Mouse (Mus musculus): ENCODE data around the gene Lhfp. TPM values are rescaled to one million over a fixed set of nuclear protein-coding genes. Genes with fewer than 3 reads are reported as not detected.

Lhfp gene
- polyA plus RNA-seq, 1 experiment = 12.1 TPM

DNA sequence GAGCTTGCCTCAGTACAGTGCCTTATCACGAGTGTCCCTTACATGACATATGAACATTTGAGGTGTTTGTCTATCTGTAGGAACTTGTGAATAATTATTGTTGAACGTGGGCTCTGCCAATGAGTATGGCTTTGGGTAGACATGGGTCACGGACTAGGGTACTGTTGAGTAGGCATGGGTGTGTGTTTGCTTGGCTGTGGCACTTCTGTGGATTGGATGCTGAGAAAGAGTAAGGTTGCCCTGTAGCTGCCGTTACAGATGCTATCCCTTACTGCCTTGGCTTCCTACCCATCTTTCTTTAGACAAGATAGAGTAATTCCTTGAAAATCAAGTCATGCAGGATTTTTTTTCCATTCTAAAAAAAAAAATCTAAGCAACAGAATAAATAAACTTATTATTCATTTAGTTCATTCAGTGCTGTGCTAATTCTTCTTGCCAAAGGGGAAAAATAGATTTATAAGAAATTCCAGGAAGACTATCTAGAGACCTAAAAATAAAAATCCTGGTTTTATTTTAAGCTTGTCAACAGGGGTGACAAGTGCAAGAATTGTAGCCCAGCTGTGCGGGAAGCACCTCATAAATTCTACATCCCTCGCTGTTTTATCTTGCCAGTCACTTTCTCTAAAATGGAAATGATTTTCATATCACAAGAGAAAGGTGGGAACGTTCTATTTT is 45.3 kb downstream of the Lhfp start:
- Histone ChIP-seq H3K27ac (ENCODE audit: insufficient read depth, low read length) (no peak overlapping the region), H3K9ac (ENCODE audit: low read depth, poor library complexity, severe bottlenecking) (no peak overlapping the region), H3K27me3 (ENCODE audit: control insufficient read depth, insufficient read depth, low read length, poor library complexity, severe bottlenecking) (no peaks in the 10 kb centered on the region), H3K4me1 (ENCODE audit: control insufficient read depth, insufficient read depth, low read length) (no peaks in the 10 kb centered on the region), H3K4me3 (ENCODE audit: low read depth, low read length) (no peak overlapping the region), H3K9me3 (replicated peaks; ENCODE audit: control insufficient read depth, insufficient read depth, low read length, poor library complexity, severe bottlenecking) (no peaks in the 10 kb centered on the region), H3K36me3 (ENCODE audit: control insufficient read depth, insufficient read depth, low read length, poor library complexity, severe bottlenecking) (no peaks in the 10 kb centered on the region)
- TF ChIP-seq EP300 (IDR thresholded peaks at IDR 0.05; ENCODE audit: insufficient read depth, low read depth, low read length) (no peak), CTCF (IDR thresholded peaks at IDR 0.05; ENCODE audit: low read depth, low read length) (no peak)

GRCm38 (mm10) chr3:53087156-53087805 is 46.0 kb downstream of the Lhfp start:
- no peaks in the 10 kb centered on the region for H3K36me3 ChIP-seq (ENCODE audit: control insufficient read depth, insufficient read depth, low read length, poor library complexity, severe bottlenecking)
- no peaks in the 10 kb centered on the region for H3K27me3 ChIP-seq (ENCODE audit: control insufficient read depth, insufficient read depth, low read length, poor library complexity, severe bottlenecking)
- no peak overlapping the region for H3K4me3 ChIP-seq (ENCODE audit: low read depth, low read length)
- H3K9ac ChIP-seq (ENCODE audit: low read depth, poor library complexity, severe bottlenecking) = no peak overlapping the region
- TF ChIP-seq EP300 (IDR thresholded peaks at IDR 0.05; ENCODE audit: insufficient read depth, low read depth, low read length) = no peak
- TF ChIP-seq POLR2A (IDR thresholded peaks at IDR 0.05; ENCODE audit: insufficient read depth, low read length) = no peak
- no peak for TF ChIP-seq CTCF (IDR thresholded peaks at IDR 0.05; ENCODE audit: low read depth, low read length)
- H3K9me3 ChIP-seq (replicated peaks; ENCODE audit: control insufficient read depth, insufficient read depth, low read length, poor library complexity, severe bottlenecking) = no peaks in the 10 kb centered on the region
- H3K27ac ChIP-seq (ENCODE audit: insufficient read depth, low read length) = no peak overlapping the region
- no peaks in the 10 kb centered on the region for H3K4me1 ChIP-seq (ENCODE audit: control insufficient read depth, insufficient read depth, low read length)

- no peak overlapping the region for H3K27ac ChIP-seq (ENCODE audit: insufficient read depth, low read length)
- H3K4me1 ChIP-seq (ENCODE audit: control insufficient read depth, insufficient read depth, low read length) = no peaks in the 10 kb centered on the region
- no peaks in the 10 kb centered on the region for H3K27me3 ChIP-seq (ENCODE audit: control insufficient read depth, insufficient read depth, low read length, poor library complexity, severe bottlenecking)
- H3K4me3 ChIP-seq (ENCODE audit: low read depth, low read length) = no peak overlapping the region
- no peaks in the 10 kb centered on the region for H3K36me3 ChIP-seq (ENCODE audit: control insufficient read depth, insufficient read depth, low read length, poor library complexity, severe bottlenecking)
- H3K9me3 ChIP-seq (replicated peaks; ENCODE audit: control insufficient read depth, insufficient read depth, low read length, poor library complexity, severe bottlenecking) = no peaks in the 10 kb centered on the region
- no peak for TF ChIP-seq EP300 (IDR thresholded peaks at IDR 0.05; ENCODE audit: insufficient read depth, low read depth, low read length)
- TF ChIP-seq POLR2A (IDR thresholded peaks at IDR 0.05; ENCODE audit: insufficient read depth, low read length) = no peak
- no peak for TF ChIP-seq CTCF (IDR thresholded peaks at IDR 0.05; ENCODE audit: low read depth, low read length)
- H3K9ac ChIP-seq (ENCODE audit: low read depth, poor library complexity, severe bottlenecking) = no peak overlapping the region
Measured at GRCm38 (mm10) chr3:53089921-53090320, 48.6 kb downstream of the Lhfp start.

GRCm38 (mm10) chr3:53100210-53100609 is 58.9 kb downstream of the Lhfp start:
- Histone ChIP-seq H3K36me3 (ENCODE audit: control insufficient read depth, insufficient read depth, low read length, poor library complexity, severe bottlenecking) (no peaks in the 10 kb centered on the region), H3K9me3 (replicated peaks; ENCODE audit: control insufficient read depth, insufficient read depth, low read length, poor library complexity, severe bottlenecking) (no peaks in the 10 kb centered on the region), H3K27ac (ENCODE audit: insufficient read depth, low read length) (no peak overlapping the region), H3K9ac (ENCODE audit: low read depth, poor library complexity, severe bottlenecking) (no peak overlapping the region), H3K4me3 (ENCODE audit: low read depth, low read length) (no peak overlapping the region), H3K27me3 (ENCODE audit: control insufficient read depth, insufficient read depth, low read length, poor library complexity, severe bottlenecking) (no peaks in the 10 kb centered on the region), H3K4me1 (ENCODE audit: control insufficient read depth, insufficient read depth, low read length) (peaks cover 4% of the 10 kb centered on the region)
- no peak for TF ChIP-seq CTCF (IDR thresholded peaks at IDR 0.05; ENCODE audit: low read depth, low read length)
- no peak for TF ChIP-seq POLR2A (IDR thresholded peaks at IDR 0.05; ENCODE audit: insufficient read depth, low read length)
- TF ChIP-seq EP300 (IDR thresholded peaks at IDR 0.05; ENCODE audit: insufficient read depth, low read depth, low read length) = no peak

DNA sequence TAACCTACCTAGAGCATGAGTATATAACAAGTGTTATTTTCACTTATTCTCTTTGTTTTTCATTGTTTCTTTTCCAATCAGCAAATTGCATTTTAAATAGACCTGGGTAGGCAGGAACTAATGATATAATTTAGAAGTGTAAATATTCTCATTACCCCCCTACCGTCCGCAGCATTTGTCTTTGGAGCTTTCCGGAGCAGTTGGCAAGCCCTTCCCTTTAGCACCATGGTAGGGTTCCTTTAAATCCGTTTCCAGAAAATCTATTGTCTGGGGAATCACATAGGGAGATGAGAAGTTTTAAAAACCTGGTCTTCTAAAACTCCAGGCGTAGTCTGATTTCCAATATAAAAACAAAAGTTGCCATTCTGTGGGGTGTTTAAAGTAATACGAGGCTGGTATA is 59.5 kb downstream of the Lhfp start:
- Histone ChIP-seq H3K4me3 (ENCODE audit: low read depth, low read length) (no peak overlapping the region), H3K27me3 (ENCODE audit: control insufficient read depth, insufficient read depth, low read length, poor library complexity, severe bottlenecking) (no peaks in the 10 kb centered on the region), H3K36me3 (ENCODE audit: control insufficient read depth, insufficient read depth, low read length, poor library complexity, severe bottlenecking) (no peaks in the 10 kb centered on the region), H3K27ac (ENCODE audit: insufficient read depth, low read length) (no peak overlapping the region), H3K9ac (ENCODE audit: low read depth, poor library complexity, severe bottlenecking) (no peak overlapping the region), H3K9me3 (replicated peaks; ENCODE audit: control insufficient read depth, insufficient read depth, low read length, poor library complexity, severe bottlenecking) (no peaks in the 10 kb centered on the region), H3K4me1 (ENCODE audit: control insufficient read depth, insufficient read depth, low read length) (peaks cover 4% of the 10 kb centered on the region)
- TF ChIP-seq POLR2A (IDR thresholded peaks at IDR 0.05; ENCODE audit: insufficient read depth, low read length) = no peak
- no peak for TF ChIP-seq CTCF (IDR thresholded peaks at IDR 0.05; ENCODE audit: low read depth, low read length)
- TF ChIP-seq EP300 (IDR thresholded peaks at IDR 0.05; ENCODE audit: insufficient read depth, low read depth, low read length) = no peak

- no peak overlapping the region for H3K9ac ChIP-seq (ENCODE audit: low read depth, poor library complexity, severe bottlenecking)
- no peak overlapping the region for H3K27ac ChIP-seq (ENCODE audit: insufficient read depth, low read length)
- no peak for TF ChIP-seq EP300 (IDR thresholded peaks at IDR 0.05; ENCODE audit: insufficient read depth, low read depth, low read length)
- no peaks in the 10 kb centered on the region for H3K36me3 ChIP-seq (ENCODE audit: control insufficient read depth, insufficient read depth, low read length, poor library complexity, severe bottlenecking)
- H3K4me1 ChIP-seq (ENCODE audit: control insufficient read depth, insufficient read depth, low read length) = peaks cover 4% of the 10 kb centered on the region
- no peaks in the 10 kb centered on the region for H3K9me3 ChIP-seq (replicated peaks; ENCODE audit: control insufficient read depth, insufficient read depth, low read length, poor library complexity, severe bottlenecking)
- no peaks in the 10 kb centered on the region for H3K27me3 ChIP-seq (ENCODE audit: control insufficient read depth, insufficient read depth, low read length, poor library complexity, severe bottlenecking)
- H3K4me3 ChIP-seq (ENCODE audit: low read depth, low read length) = no peak overlapping the region
Measured at GRCm38 (mm10) chr3:53101711-53102110, 60.4 kb downstream of the Lhfp start.

Data from ES-Bruce4 (cell line).